Mouse (Mus musculus): Measurements from ENCODE around the gene Bptf.
"Not testable (repeated sequence)": the region's sequence is repeated elsewhere in the genome, so short reads cannot be mapped to it uniquely, and the experiment has no call there.

The Bptf gene

GRCm38 (mm10) chr11:107017339-107017886 lies 114.5 kb downstream of the Bptf start:
- no peak for DNase-seq (ENCODE audit: low spot score)

GRCm38 (mm10) chr11:107016893-107017292 lies 115.0 kb downstream of the Bptf start:
- DNase-seq (ENCODE audit: low spot score): no peak

GRCm38 (mm10) chr11:107015535-107016187 lies 116.3 kb downstream of the Bptf start:
- DNase-seq (ENCODE audit: low spot score): not testable (repeated sequence)

- DNase-seq (ENCODE audit: low spot score): no peak
Observed at GRCm38 (mm10) chr11:107014597-107015309, 117.2 kb downstream of the Bptf start.

GRCm38 (mm10) chr11:107014020-107014585 lies 117.8 kb downstream of the Bptf start:
- no peak for DNase-seq (ENCODE audit: low spot score)

GRCm38 (mm10) chr11:107012324-107013017 lies 119.5 kb downstream of the Bptf start:
- peak; percentile 98 for DNase-seq (ENCODE audit: low spot score)

GRCm38 (mm10) chr11:107011669-107012323 lies 120.1 kb downstream of the Bptf start:
- DNase-seq (ENCODE audit: low spot score): no peak

- DNase-seq (ENCODE audit: low spot score): no peak
Observed at GRCm38 (mm10) chr11:107011171-107011570, 120.8 kb downstream of the Bptf start.

GRCm38 (mm10) chr11:107010447-107010846 lies 121.5 kb downstream of the Bptf start:
- no peak for DNase-seq (ENCODE audit: low spot score)

GRCm38 (mm10) chr11:107005538-107005937 lies 126.4 kb downstream of the Bptf start:
- no peak for DNase-seq (ENCODE audit: low spot score)

GRCm38 (mm10) chr11:107001760-107002675 lies 129.9 kb downstream of the Bptf start:
- DNase-seq (ENCODE audit: low spot score): no peak

- DNase-seq (ENCODE audit: low spot score): no peak
Observed at GRCm38 (mm10) chr11:106999949-107000513, 131.9 kb downstream of the Bptf start.

GRCm38 (mm10) chr11:106999151-106999948 lies 132.6 kb downstream of the Bptf start, which contains the start of gene Kpna2:
TSS of gene Kpna2 (minus strand) at chr11:106999541.
- DNase-seq (ENCODE audit: low spot score): peak; percentile 89

GRCm38 (mm10) chr11:106998651-106999150 lies 133.2 kb downstream of the Bptf start:
- no peak for DNase-seq (ENCODE audit: low spot score)

- DNase-seq (ENCODE audit: low spot score): no peak
Observed at GRCm38 (mm10) chr11:106997976-106998375, 134.0 kb downstream of the Bptf start.

- not testable (repeated sequence) for DNase-seq (ENCODE audit: low spot score)
Observed at GRCm38 (mm10) chr11:106996492-106996891, 135.4 kb downstream of the Bptf start.

- no peak for DNase-seq (ENCODE audit: low spot score)
Observed at GRCm38 (mm10) chr11:106994246-106995085, 137.5 kb downstream of the Bptf start.

- no peak for DNase-seq (ENCODE audit: low spot score)
Observed at GRCm38 (mm10) chr11:106987384-106987783, 144.5 kb downstream of the Bptf start.

All from layer of hippocampus, adult 11-12 months (tissue).